Mouse (Mus musculus): ENCODE results near the gene Olfr694. TPM values are rescaled to one million over a fixed set of nuclear protein-coding genes. Genes with fewer than 3 reads are reported as not detected.

The Olfr694 gene
- not detected in 2 replicates for total RNA-seq (2023)

DNA sequence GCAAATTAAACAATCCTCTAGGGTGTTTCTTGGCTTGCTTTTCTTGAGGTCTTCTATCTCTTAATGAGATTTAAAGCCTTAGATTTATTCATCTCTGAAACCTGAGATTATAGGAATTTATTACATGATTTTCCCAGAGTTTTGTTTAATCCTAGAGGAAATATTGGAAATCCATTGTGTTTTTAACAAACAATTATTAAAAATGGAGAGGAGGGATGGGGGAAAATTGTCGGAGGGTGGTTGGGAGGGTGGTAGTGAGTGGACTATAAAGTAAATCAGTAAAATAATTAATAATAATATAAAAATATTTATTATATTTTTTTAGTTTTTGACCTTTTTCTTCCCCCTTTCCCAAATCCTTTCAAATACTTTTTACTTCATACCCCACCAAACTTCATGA is at the start of gene Olfr694:
Gene Olfr694, minus strand, starts transcription at position 101 of the 400 bp plus-strand sequence.

DNA sequence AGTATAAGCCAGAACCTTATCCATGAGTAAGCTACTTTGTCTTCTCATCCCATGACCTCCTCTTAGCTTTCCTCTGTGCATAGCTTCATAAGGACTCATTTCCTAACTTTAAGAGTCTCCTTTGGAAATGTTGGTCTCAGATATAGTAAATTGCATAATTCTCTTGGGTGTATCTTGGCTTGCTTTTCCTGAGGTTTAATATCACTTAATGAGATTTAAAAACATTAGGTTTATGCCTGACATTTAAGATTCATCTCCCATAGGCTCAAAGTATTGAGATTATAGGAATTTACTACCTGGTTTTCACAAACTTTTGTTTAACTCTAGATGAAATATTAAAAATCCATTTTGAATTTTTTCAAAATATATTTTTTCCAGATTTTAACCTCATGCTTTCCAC is 24.7 kb upstream of the Olfr694 start, which contains the start of gene Olfr695:
Gene Olfr695, minus strand, starts transcription at position 101 of the 400 bp plus-strand sequence.

DNA sequence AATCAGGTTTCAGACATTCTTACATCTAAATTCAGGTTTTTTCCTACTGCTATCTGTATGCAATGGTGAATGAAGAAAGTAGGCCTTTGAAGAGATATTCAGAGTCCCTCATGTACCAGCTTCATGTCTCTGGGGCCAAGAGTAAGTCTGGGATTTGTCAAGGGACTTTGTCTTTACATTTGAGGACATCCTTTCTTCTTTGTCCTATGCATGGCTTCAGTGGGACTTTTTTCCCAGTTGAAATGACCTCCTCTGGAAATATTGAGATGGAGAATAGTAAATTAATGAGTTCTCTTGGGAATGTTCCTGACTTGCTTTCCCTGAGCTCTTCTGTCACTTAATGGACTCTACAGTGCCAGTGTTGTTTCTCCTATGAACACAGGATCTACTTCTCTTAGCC is 11.1 kb downstream of the Olfr694 start, which contains the start of gene Olfr693:
Gene Olfr693, minus strand, starts transcription at position 101 of the 400 bp plus-strand sequence.

Other genes with a start within 250 kb of the Olfr694 start
- not detected in 2 replicates for gene Olfr693, start 11.2 kb downstream of the Olfr694 start, total RNA-seq (2023)
- not detected in 2 replicates for gene Olfr695, start 24.6 kb upstream of the Olfr694 start, total RNA-seq (2023)
- not detected in 2 replicates for gene Olfr697, start 50.6 kb upstream of the Olfr694 start, total RNA-seq (2023)
- gene Olfr698, start 63.6 kb upstream of the Olfr694 start, total RNA-seq (2023), result not detected in 2 replicates
- not detected in 2 replicates for gene Olfr699, start 101.4 kb upstream of the Olfr694 start, total RNA-seq (2023)
- not detected in 2 replicates for gene Olfr700, start 117.0 kb upstream of the Olfr694 start, total RNA-seq (2023)
- gene Olfr701, start 122.3 kb upstream of the Olfr694 start, total RNA-seq (2023), result not detected in 2 replicates
- not detected in 2 replicates for gene Olfr702, start 142.1 kb upstream of the Olfr694 start, total RNA-seq (2023)
- gene Olfr703, start 151.5 kb upstream of the Olfr694 start, total RNA-seq (2023), result not detected in 2 replicates
- gene Olfr704, start 171.4 kb upstream of the Olfr694 start, total RNA-seq (2023), result not detected in 2 replicates
- not detected in 2 replicates for gene Olfr705, start 185.1 kb upstream of the Olfr694 start, total RNA-seq (2023)
- gene Olfr706, start 196.3 kb upstream of the Olfr694 start, total RNA-seq (2023), result not detected in 2 replicates
- not detected in 2 replicates for gene Olfr707, start 209.4 kb upstream of the Olfr694 start, total RNA-seq (2023)
- gene Olfr1532-ps1, start 216.2 kb upstream of the Olfr694 start, total RNA-seq (2023), result not detected in 2 replicates
- 0.09 TPM in 1 of 2 replicates, not detected in the other for gene Olfr709-ps1, start 240.4 kb upstream of the Olfr694 start, total RNA-seq (2023)

Measured in neutrophil, adult 65 days (primary cell).